Mouse (Mus musculus): ENCODE data around the gene Fbxo46. TPM values are rescaled to one million over a fixed set of nuclear protein-coding genes. Genes with fewer than 3 reads are reported as not detected.

Gene Fbxo46
- total RNA-seq, 2 experiments from 2014 or later: 13.0 to 13.6 TPM

DNA sequence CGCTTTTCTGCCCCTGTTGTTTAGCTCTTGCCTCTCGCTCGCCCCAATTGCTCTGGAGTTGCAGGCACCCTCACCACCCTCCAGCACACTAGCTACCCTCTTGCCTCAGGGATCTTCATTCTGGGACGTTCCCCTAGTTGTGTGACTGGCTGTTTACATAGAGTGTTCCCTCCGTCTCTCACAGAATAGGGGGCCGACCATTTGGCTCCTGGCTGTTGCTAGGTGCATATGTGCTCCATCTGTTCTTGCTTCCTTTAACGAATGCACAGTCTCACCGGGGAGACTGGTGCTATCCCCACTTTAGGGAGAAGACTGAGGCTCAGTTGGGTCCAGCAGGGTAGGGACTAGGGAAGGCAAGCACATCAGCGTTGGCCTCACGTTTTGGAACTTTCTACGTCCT, 38.9 kb downstream of the Fbxo46 start:
- no peak for DNase-seq (ENCODE audit: extremely low spot score in 1 of 2, low spot score in 2 of 2)
- intact Hi-C loops (cut with DNase I): no loop called here

- no peak for DNase-seq (ENCODE audit: extremely low spot score in 1 of 2, low spot score in 2 of 2)
- intact Hi-C loops (cut with DNase I): no loop called here
These were observed 39.8 kb downstream of the Fbxo46 start for GRCm38 (mm10) chr7:19159411-19159810.

DNA sequence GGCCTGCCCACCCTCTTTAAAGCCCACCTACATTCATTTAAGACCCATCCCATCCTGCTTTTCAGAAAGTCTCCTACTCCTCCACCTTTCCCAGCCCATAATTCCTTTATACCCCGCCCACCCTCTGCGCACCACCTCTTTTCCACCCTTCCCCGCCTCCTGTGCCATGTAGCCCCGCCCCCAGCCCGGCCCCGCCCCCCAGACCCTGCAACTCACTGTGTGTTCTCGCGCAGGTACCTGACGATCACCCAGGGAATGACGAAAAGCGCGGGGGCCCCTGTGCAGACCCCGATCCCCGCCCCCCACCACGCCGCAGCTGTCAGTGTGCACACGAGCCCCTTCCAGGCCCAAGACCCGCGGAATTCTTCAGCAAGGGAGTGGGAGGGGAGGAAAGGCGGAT, 40.5 kb downstream of the Fbxo46 start:
- DNase-seq (ENCODE audit: extremely low spot score in 1 of 2, low spot score in 2 of 2): no peak
- intact Hi-C loops (cut with DNase I): no loop called here

GRCm38 (mm10) chr7:19162928-19163327, 43.3 kb downstream of the Fbxo46 start:
- intact Hi-C loops (cut with DNase I): no loop called here

GRCm38 (mm10) chr7:19163752-19164151, 44.1 kb downstream of the Fbxo46 start:
- no peak for DNase-seq (ENCODE audit: extremely low spot score in 1 of 2, low spot score in 2 of 2)
- intact Hi-C loops (cut with DNase I): no loop called here

More at GRCm38 (mm10) chr7:19162928-19163327, 43.3 kb downstream of the Fbxo46 start:
- DNase-seq (ENCODE audit: extremely low spot score in 1 of 2, low spot score in 2 of 2): no peak

- no peak for DNase-seq (ENCODE audit: extremely low spot score in 1 of 2, low spot score in 2 of 2)
- intact Hi-C loops (cut with DNase I): no loop called here
These were observed 44.5 kb downstream of the Fbxo46 start for GRCm38 (mm10) chr7:19164189-19164588.

- intact Hi-C loops (cut with DNase I): no loop called here
These were observed 45.3 kb downstream of the Fbxo46 start for GRCm38 (mm10) chr7:19164978-19165377.

GRCm38 (mm10) chr7:19165656-19166423, 46.2 kb downstream of the Fbxo46 start, which contains the start of gene Gipr:
Gene Gipr, minus strand, starts transcription at chr7:19166127.
- intact Hi-C loops (cut with DNase I): no loop called here
- no peak for DNase-seq (ENCODE audit: extremely low spot score in 1 of 2, low spot score in 2 of 2)

More at GRCm38 (mm10) chr7:19164978-19165377, 45.3 kb downstream of the Fbxo46 start:
- no peak for DNase-seq (ENCODE audit: extremely low spot score in 1 of 2, low spot score in 2 of 2)

- no peak for DNase-seq (ENCODE audit: extremely low spot score in 1 of 2, low spot score in 2 of 2)
- intact Hi-C loops (cut with DNase I): no loop called here
These were observed 47.3 kb downstream of the Fbxo46 start for GRCm38 (mm10) chr7:19166990-19167389.

- no peak for DNase-seq (ENCODE audit: extremely low spot score in 1 of 2, low spot score in 2 of 2)
These were observed 49.8 kb downstream of the Fbxo46 start for GRCm38 (mm10) chr7:19169506-19169905.

DNA sequence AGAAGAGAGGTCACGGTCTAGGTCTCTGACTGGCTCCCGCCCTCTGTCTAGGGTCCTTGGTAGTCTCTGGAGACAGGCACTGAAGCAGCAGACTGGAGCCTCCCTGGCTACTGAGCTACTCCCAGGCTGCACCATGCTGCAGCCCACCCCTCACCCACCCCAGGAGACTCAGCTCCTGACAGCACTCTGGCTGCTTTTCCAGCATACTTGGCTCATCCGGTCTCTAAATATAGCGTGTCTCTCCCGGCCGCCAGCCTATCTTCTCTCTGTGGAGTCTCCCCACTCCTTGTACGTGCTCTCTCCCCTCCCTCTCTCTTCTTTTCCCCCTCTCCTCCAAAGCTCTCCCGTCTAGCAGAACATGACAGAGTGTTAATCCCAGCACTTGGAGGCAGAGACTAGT, 50.5 kb downstream of the Fbxo46 start:
- peak; percentile 69 to 80 for DNase-seq (ENCODE audit: extremely low spot score in 1 of 2, low spot score in 2 of 2)
- intact Hi-C loops (cut with DNase I): no loop called here

More at GRCm38 (mm10) chr7:19169506-19169905, 49.8 kb downstream of the Fbxo46 start:
- intact Hi-C loops (cut with DNase I): no loop called here

GRCm38 (mm10) chr7:19171831-19172230, 52.2 kb downstream of the Fbxo46 start:
- no peak for DNase-seq (ENCODE audit: extremely low spot score in 1 of 2, low spot score in 2 of 2)
- intact Hi-C loops (cut with DNase I): no loop called here

DNA sequence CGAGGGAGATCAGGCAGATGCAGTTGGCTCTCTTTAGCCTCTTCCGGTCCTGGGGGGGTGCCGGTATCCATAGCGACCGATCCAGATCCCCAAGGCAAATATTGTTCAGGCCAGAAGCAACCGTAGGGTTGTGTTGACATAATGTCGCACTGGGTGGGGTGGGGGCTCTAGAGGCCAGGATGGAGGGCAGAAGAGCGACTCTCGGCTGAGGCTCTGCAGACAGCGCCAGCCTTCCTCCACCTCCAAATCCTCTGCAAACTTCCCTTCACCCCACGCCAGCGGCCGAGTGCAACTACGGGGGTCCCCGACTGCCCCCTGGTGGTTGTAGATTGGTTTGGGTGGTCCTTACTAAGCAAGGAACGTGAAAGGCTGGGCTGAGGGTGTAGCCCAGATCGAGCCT, 53.2 kb downstream of the Fbxo46 start:
- intact Hi-C loops (cut with DNase I): loop anchor here (1.0 kb wide), 1 partner anchor 16 kb away; no protein-coding TSS in a partner anchor
- DNase-seq (ENCODE audit: extremely low spot score in 1 of 2, low spot score in 2 of 2): peak; percentile 84 to 93

DNA sequence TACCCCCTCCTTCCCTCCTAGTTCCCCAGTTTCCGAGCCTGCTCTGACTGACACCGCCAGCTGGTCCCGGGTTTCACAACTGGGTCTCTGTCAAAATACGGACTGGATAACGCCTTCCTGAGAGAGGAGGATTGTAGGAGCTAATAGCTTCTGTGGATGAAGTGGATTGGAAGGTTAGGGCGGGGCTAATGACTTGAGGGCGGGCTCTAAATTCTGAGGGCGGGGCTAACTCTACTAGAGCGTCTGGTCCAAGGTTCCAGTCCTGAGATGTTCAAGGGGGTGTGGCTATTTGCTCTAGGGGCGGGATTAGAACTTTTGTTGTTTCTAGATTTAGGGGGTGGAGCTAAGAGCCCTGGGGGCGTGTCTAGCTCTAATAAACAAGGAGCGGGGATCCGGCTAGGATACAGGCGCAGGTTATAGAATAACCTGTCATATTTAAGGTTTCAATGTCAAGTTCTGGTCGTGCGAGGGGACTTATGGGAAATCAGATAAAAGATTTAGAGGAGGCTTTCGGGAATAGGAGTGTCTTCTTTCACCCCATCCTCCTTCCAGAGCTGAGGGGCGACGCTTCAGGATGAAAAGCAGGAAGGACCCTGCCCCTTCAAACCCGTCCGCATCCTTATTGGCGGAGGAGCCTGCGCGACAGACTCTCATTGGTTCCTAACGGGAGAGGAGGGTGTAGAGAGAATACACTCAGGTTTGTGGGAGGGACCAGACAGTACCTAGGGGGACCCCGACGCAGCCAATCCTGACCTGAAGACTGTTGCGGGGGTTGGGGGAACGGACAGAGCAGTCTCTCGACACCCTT, 56.3 kb downstream of the Fbxo46 start, which contains the start of gene Eml2:
Gene Eml2 (plus strand): TSS at position 714 of the 808 bp plus-strand sequence.
- intact Hi-C loops (cut with DNase I): no loop called here
- peak; percentile 77 to 83 for DNase-seq (ENCODE audit: extremely low spot score in 1 of 2, low spot score in 2 of 2)

DNA sequence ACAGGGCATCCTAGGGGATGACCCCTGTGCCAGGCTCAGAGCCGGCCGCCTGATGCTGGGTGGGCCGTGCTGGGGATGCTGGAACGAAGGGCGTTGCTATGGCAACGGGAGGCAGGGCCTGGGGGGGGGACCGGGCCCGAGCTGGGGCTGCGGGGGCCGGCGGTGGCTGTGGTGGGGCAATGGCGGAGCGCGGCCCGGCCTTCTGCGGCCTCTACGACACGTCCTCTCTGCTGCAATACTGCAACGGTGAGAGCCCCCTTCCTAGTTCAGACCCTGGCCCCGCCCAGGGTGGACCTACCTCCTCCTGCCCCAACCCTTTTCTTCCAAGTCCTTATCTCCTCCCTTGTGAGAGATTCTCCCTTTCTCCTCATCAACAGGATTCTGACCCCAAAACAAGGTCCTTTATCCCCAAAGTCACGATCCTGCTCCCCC, 56.9 kb downstream of the Fbxo46 start:
- peak in 1 of 2 experiments; percentile 79 for DNase-seq (ENCODE audit: extremely low spot score in 1 of 2, low spot score in 2 of 2)
- intact Hi-C loops (cut with DNase I): no loop called here

DNA sequence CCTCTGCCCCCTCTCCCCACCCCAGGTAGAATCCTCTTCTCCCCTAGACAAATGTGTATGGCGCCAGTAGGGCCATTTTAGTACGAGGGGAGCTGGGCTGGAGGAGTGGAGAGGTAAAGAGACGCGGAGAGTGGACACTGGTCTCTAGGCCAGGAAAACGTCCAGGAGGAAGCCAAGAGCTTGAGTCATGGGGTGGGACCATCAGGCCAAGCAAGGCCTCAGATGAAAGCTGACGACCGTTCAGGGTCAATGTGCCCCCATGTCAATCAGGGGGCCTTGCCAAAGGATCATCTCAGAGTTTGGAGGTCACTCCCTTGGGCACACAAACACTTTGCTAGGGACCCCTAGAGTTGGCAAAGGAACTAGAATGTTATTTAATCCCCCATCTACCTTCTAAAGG, 57.6 kb downstream of the Fbxo46 start:
- intact Hi-C loops (cut with DNase I): no loop called here
- DNase-seq (ENCODE audit: extremely low spot score in 1 of 2, low spot score in 2 of 2): no peak

DNA sequence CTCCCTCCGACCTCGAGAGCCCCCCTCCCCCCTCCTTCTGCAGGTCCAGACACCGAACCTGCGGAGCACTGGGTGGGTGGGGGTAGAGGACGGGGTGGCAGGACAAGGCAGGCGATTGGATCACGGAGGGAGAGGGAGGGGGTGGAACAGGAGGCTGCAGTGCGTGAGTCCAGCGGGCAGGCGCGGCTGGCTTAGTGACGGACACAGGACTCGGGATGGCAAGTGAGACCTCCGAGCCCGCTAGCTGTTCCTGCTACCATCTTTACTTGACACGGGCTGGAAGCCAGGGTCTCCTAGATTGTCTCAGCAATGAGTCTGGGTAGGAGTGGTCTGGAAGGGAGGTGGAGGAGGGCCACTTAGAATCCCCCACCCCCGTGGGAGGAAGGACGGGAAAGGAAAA, 58.4 kb downstream of the Fbxo46 start:
- peak in 1 of 2 experiments; percentile 69 for DNase-seq (ENCODE audit: extremely low spot score in 1 of 2, low spot score in 2 of 2)
- intact Hi-C loops (cut with DNase I): no loop called here

DNA sequence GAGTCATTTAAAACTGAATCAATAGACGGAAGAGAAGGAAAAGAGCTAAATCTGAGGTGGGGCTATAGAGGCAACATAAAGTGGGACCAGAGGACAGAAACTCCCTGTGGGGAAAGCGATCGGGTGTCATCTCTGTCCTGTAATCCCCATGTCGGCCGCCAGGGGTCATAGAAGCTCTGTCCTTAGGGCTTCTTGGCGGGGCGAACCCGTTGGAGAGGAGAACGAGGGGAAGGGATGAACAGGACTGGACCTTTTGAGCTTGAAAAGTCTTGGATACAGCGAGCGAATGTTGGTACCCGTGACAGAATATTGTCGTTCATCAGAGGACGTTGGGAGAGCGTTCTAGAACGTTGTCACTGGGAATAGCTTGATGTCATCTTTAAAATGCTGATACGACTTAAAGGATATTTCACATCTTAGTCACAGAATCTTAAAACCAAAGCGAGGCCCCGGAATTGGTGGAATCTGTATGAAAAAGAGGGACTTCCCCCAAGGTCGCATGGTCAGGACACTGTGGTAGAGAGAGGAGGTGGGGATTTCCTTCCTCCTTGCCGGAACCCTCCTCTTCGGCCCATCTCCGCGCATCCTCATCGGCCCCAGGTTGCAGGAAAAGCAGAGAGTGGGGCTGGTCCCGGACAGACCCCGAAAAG, 58.9 kb downstream of the Fbxo46 start:
- intact Hi-C loops (cut with DNase I): no loop called here
- DNase-seq (ENCODE audit: extremely low spot score in 1 of 2, low spot score in 2 of 2): peak; percentile 76 to 84

- peak in 1 of 2 experiments; percentile 89 for DNase-seq (ENCODE audit: extremely low spot score in 1 of 2, low spot score in 2 of 2)
- intact Hi-C loops (cut with DNase I): no loop called here
These were observed 59.5 kb downstream of the Fbxo46 start for GRCm38 (mm10) chr7:19179173-19179572.

Measured in left cerebral cortex, postnatal 10 days (tissue).